Mouse (Mus musculus) adrenal gland, postnatal 25 days (tissue): ENCODE results near the gene Ccnb1. TPM values are rescaled to one million over a fixed set of nuclear protein-coding genes. Genes with fewer than 3 reads are reported as not detected.
"Not testable (repeated sequence)": the region's sequence is repeated elsewhere in the genome, so short reads cannot be mapped to it uniquely, and the experiment has no call there.

Experiments used
- DNase-seq: peaks from one replicate; pipeline ENCODE4 v3.0.0; 2021; ENCODE audit warnings: mixed read lengths
- long read RNA-seq: library from polyadenylated mRNA; stranded (forward); transcript quantifications from one replicate; pipeline ENCODE4 v2.0.0, GENCODE M21; 2021
- total RNA-seq: library from RNA; stranded (reverse); gene quantifications from 2 replicates; pipeline ENCODE4 v1.2.3, GENCODE M21; 2021

Ccnb1 gene
- total RNA-seq, result 9.4 and 12.2 TPM in 2 replicates
- long read RNA-seq, transcript Ccnb1-201 (9 exons, 2,489 nt), result major isoform, 20 of 23 reads
- long read RNA-seq, partial matches to known transcripts, result 0 of 23 reads
- long read RNA-seq, other reads (novel, unspliced or antisense), result 2 of 23 reads

DNA sequence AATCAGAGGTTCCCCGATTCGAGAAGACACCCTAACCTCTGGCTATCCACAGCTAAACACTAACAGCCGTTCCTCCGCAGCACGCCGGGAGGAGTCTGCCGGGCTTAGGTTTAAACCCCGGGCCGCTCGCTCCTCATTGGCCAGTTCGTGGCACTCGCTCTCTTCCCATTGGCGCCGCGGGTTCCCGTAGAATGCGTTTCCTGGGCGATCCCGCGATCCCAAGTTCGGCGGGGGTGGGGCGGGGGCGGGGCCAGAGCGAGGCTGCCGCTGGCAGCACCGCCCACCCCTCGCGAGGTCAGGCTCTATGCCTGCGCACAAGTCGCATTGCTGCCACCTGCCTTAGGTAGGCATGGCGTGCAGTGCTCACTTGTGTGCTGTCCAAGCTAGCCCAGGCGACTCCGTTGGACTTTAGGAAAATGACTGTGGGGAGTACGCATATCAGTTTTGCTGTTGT lies at the start of gene Ccnb1:
TSS of gene Ccnb1 (minus strand) at position 157 of the 454 bp plus-strand sequence.
- DNase-seq, result peak; percentile 93

DNA sequence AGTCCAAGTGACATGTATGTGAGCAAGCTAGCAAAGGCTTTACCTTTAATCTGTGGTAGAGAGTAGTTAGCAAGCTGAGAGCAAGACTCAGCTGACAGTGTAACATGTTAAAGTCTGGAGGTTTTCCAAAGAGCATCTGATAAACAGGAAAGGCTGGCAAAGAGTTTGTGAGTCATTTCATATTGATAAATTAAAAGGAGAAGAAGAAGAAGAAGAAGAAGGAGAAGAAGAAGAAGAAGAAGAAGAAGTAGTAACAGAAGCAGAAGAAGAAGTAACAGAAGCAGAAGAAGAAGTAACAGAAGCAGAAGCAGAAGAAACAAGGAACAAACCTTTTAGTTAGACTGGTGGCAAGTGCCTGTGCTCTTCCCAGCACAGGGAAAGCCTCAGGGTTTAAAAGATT lies 48.4 kb upstream of the Ccnb1 start:
- no peak for DNase-seq

DNA sequence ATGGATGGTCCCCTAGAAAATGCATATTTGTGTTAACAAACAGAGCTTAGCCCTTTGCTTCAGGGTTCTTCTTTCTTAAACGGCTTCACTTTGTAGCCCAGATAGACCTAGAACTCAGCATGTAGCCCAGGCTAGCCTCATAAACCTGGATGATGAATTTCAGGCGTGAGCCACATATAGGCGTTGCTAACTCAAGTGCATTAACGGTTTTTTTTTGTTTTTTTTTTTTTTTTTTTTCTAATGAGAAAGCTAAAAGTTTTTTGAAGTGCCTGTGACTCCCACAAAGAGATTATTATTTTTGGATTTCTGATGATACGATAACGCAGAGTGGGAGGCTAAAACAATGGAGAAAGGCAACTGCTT lies 47.3 kb upstream of the Ccnb1 start:
- no peak for DNase-seq

GRCm38 (mm10) chr13:100832741-100833639 lies 46.6 kb upstream of the Ccnb1 start, which contains the start of gene Slc30a5:
Gene Slc30a5, minus strand, starts transcription at chr13:100833427.
- peak; percentile 100 for DNase-seq

DNA sequence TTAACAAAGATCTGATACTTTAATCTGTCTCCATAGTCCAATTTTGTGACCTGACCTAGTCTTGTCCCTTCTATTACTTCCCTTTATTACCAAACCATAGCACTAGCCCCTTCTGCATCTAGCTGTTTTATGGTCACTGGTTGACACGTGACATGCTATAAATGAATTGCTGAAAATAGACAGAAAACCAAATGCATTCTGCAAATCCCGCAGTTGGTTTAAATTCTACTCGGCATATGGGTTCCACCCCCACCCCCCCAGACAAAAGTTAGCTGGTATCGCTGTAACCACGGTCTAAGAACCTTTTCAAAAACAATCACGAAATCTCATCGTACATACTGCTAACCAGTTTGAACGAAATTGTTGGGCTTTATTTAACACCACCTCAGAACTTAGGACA lies 45.8 kb upstream of the Ccnb1 start:
- no peak for DNase-seq

DNA sequence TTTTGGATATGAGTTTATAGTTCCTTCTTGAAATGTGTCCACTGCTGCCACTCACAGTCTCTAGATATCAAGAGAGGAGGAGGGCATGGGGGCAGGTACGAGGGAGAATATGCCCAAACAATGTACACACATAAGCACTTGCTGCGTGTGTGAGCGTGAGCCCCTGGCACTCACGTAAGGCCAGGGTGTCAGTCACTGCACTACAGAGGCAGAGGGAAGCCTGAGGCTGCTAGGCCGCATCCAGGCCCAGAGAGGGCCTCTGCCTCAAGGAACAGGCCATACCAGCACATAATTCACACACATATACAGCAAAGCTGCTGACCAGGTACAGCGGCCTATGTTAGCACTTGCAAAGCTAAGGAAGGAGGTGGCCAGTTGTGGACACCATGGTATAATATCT lies 44.8 kb upstream of the Ccnb1 start:
- DNase-seq, result no peak

- DNase-seq, result no peak
Measured at GRCm38 (mm10) chr13:100825627-100826410, 39.4 kb upstream of the Ccnb1 start.

DNA sequence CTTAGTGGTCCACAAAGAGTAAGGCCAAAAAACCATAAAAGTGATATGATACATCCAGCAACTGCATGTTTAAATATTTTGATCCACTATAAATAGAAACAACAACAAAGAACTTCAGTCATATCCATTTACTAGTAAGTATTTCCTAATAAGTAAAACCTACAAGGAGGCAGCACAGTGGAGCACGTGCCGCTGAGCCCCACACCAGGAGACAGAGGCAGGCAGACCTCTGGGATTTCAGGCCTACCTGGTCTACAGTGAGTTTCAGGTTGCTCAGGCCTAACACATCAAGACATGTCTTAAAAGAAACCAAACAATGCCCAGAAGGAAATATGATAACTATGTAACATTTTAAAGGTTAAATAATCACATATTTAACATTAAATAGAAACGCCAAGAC lies 38.5 kb upstream of the Ccnb1 start:
- no peak for DNase-seq

- no peak for DNase-seq
Measured at GRCm38 (mm10) chr13:100824306-100824705, 37.9 kb upstream of the Ccnb1 start.

- DNase-seq, result no peak
Measured at GRCm38 (mm10) chr13:100823863-100824262, 37.5 kb upstream of the Ccnb1 start.

- DNase-seq, result no peak
Measured at GRCm38 (mm10) chr13:100814451-100814850, 28.1 kb upstream of the Ccnb1 start.

GRCm38 (mm10) chr13:100805776-100806175 lies 19.4 kb upstream of the Ccnb1 start:
- no peak for DNase-seq

- DNase-seq, result no peak
Measured at GRCm38 (mm10) chr13:100797171-100797570, 10.8 kb upstream of the Ccnb1 start.

DNA sequence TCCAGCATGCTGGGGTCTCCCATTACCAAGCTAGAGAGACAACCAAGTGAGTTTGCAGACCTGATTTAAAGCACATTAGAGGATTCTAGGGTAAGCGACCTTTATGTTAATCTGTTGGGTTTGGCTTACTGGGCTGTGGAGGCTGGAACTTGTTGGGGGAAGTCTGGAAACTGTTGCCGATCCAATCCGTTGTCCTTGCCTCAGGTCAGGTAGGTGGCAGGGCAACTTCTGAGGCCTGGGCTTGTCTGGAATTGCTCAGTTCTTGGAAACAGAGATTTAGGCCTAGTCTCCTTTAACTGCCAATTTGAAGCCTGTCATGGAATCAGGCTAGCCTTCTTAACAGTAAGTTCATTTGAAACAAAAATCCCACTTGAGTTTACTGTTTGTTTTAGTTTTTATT lies 2.7 kb upstream of the Ccnb1 start:
- DNase-seq, result no peak

GRCm38 (mm10) chr13:100788057-100788456 lies 1.7 kb upstream of the Ccnb1 start:
- not testable (repeated sequence) for DNase-seq

DNA sequence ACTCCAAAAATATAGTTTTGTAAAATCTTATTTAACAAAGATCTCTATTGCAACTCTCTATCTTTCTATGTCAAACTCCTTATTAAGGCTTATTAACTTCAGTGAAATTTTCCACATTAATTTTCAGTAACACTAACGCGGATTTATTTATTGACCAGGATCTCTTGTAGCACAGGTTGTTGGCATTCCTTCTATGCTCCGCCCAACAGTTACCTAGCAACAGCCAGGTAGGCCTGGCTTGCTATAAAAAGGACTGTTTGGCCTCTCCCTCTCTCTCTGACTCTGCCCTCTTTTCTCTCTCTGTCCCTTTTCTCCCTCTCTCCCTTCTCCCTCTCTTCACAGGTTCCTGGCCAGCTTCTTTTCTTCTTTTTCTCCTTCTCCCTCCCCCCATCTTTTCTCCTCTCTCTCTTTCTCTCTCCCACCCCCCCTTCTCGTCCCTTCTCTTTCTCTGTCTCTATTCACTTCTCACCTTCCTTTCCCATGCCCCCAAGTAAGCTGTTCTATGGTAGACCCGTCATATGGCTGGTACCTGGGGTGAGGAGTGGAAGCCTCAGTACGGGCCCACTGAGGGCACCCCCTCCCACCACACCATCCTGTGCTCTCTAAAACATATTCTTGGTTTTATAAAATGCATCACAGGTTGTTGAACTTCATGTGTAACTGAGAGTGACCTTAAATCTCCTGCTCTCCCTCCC lies 1.1 kb upstream of the Ccnb1 start:
- DNase-seq, result no peak

- DNase-seq, result no peak
Measured at GRCm38 (mm10) chr13:100785806-100786413, 460 bp downstream of the Ccnb1 start.

DNA sequence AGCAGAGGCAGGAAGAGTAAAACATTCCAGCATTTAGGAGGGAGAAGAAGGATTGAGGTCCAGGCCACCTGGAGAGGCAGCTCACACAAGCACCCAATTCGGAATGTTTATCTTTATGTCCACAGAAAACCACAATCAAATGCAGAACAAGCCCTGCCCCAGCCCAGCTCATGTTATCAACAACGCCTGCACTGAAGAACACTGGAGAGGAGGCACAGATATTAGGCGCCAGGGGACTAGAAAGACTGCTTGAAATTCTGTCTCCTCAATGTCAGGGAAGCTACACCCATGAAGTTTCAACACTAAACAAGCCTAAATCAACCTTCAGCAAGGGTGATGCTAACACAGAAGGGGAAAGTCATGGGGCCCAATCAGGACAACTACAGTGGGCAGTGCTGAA lies 8.9 kb downstream of the Ccnb1 start:
- no peak for DNase-seq

- no peak for DNase-seq
Measured at GRCm38 (mm10) chr13:100776710-100777109, 9.7 kb downstream of the Ccnb1 start.

- DNase-seq, result no peak
Measured at GRCm38 (mm10) chr13:100776056-100776419, 10.3 kb downstream of the Ccnb1 start.

DNA sequence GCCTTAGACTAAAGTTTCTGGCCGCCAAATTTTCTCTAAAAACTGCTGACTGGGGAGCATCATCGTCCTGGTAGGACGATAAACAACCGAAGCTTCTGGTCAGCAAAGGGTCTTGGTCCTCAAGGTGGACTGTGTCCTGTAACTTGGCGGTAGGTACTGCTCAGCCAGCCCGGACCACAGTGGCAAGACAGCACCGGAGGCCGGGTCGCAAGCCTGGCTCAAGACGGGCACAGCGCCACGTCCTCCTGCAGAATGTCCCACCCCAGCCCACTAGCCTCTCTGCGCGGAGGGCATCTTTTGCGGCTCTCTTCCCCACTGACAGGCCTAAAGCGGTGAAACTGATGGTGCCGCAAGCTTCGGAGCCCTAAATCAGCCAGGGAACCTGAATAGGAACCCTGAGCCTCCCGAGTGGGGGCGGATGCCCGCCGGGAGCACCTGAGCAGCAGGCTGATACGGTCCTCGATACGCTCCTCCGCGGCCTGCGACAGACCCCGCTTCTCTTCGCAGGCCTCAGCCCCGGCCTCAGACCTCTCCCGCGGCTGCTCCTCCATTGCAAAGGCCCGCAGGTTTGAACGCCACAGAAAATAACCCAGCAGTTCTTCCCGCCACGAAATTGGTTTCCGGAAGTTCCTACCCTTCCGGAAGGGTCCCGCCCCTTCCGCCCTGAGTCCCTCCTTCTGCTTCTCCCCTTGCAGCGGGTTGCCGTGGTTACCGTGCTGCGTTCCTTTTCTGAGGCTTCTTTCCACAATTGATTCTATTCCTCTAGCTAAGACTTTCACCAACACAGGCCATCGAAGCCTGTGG lies 10.9 kb downstream of the Ccnb1 start, which contains the start of gene Cenph:
TSS of gene Cenph (minus strand) at position 648 of the 804 bp plus-strand sequence.
- DNase-seq, result peak; percentile 87
